Comparison of ENCODE assay signal across 9 mouse cellular contexts in genomic region chr13:56755871-56756270, GRCm38 (mm10). TPM values are rescaled to one million over a fixed set of nuclear protein-coding genes. Genes with fewer than 3 reads are reported as not detected.
DNase-seq lines count a peak whose midpoint lies in the region; TF ChIP-seq lines count a peak whose summit lies in the region.
"Had no signal": no experiment of that assay in that cellular context is flagged by ENCODE, and none has a peak within 500 bp of the region (broad histone marks: within the 10 kb centered on the region; RNA-seq: fewer than 3 reads in every experiment).

No protein-coding gene starts in this region.

- TF ChIP-seq CTCF in gastrocnemius, adult 2 months (IDR thresholded peaks at IDR 0.05), result peak; percentile 31; the same call in 1 of the 2 replicates

- no peak overlapping the region for H3K27ac ChIP-seq in gastrocnemius, adult 2 months
- H3K27ac ChIP-seq: embryonic facial prominence, embryonic 13.5 days had no signal

- no peak for DNase-seq in gastrocnemius, adult 2 months
- DNase-seq in gastrocnemius, postnatal 25 days, result no peak
- DNase-seq in B cell, adult 2 months, result peak; percentile 51 to 59
- peak; percentile 75 for DNase-seq in heart, postnatal 4 days
- peak; percentile 52 for DNase-seq in lung, postnatal 14 days
- DNase-seq in neural tube, embryonic 10.5 days (ENCODE audit: extremely low spot score, low spot score), result no peak
- DNase-seq in gastrocnemius, postnatal 14 days, result no peak
- DNase-seq in embryo, embryonic 11 days, result no peak

- no peak overlapping the region for H3K4me3 ChIP-seq in gastrocnemius, adult 2 months
- H3K4me3 ChIP-seq: embryonic facial prominence, embryonic 13.5 days had no signal

- intact Hi-C loops in gastrocnemius, adult 2 months (cut with DNase I), result loop anchor here (5.0 kb wide), 2 partner anchors 184 to 199 kb away; no protein-coding TSS in a partner anchor
- intact Hi-C loops in gastrocnemius, postnatal 14 days (cut with DNase I; ENCODE audit: low total_unique reads), result no loop called here

RNA-seq across cellular contexts. Expression of gene Gm45623, which starts 2.2 kb away (rescaled TPM):
- not detected for total RNA-seq in gastrocnemius, adult 2 months (2021)
- total RNA-seq in gastrocnemius, postnatal 25 days (2021), result not detected
- total RNA-seq in heart, postnatal 4 days (2021), result under 1 TPM in 1 of 2 experiments, not detected in 1; 0.19 TPM
- not detected for total RNA-seq in gastrocnemius, postnatal 14 days (2021)

RNA-seq across cellular contexts. Expression of gene Smad5, which starts 53.1 kb away (rescaled TPM):
- 10 to 100 TPM; 24.4 to 24.5 TPM for total RNA-seq in gastrocnemius, adult 2 months (2021)
- total RNA-seq in gastrocnemius, postnatal 25 days (2021), result 10 to 100 TPM; 18.5 to 19.7 TPM
- 10 to 100 TPM; 48.8 to 54.3 TPM for total RNA-seq in heart, postnatal 4 days (2021)
- 10 to 100 TPM; 21.5 to 24.5 TPM for total RNA-seq in gastrocnemius, postnatal 14 days (2021)

Comparison
In these comparisons a context has a peak if more than half of its experiments do, and no peak if none do; other contexts are left out.
1. DNase-seq: peak in B cell, adult 2 months (2 of 2), heart, postnatal 4 days (single experiment) and lung, postnatal 14 days (single experiment); none in gastrocnemius, adult 2 months (single experiment), gastrocnemius, postnatal 25 days (single experiment), neural tube, embryonic 10.5 days (single experiment), gastrocnemius, postnatal 14 days (single experiment) and embryo, embryonic 11 days (single experiment).